In genomic region chr16:92615234-92615799, GRCm38 (mm10) we compare ENCODE assay signal across 17 mouse cellular contexts.
DNase-seq lines count a peak whose midpoint lies in the region; ATAC-seq and TF ChIP-seq lines count a peak whose summit lies in the region.
"Had no signal": no experiment of that assay in that cellular context is flagged by ENCODE, and none has a peak within 500 bp of the region (broad histone marks: within the 10 kb centered on the region; RNA-seq: fewer than 3 reads in every experiment).

No protein-coding gene starts in this region.

- dilution Hi-C loops in CH12.LX (cut with MboI; ENCODE audit: extremely low pct_ligation_motif_present, extremely low pct_unique_long_range_greater_than_20kb, low sequenced_read_pairs): no loop called here

- no peaks in the 10 kb centered on the region for H3K36me3 ChIP-seq in lung, embryonic 14.5 days (ENCODE audit: insufficient read depth)
- H3K36me3 ChIP-seq in CH12.LX (replicated peaks in 1 of 2; ENCODE audit: control insufficient read depth in 1 of 2, insufficient read depth in 1 of 2, low read length in 1 of 2): peaks cover 7 to 75% of the 10 kb centered on the region in 2 experiments
- H3K36me3 ChIP-seq in limb, embryonic 10.5 days: no peaks in the 10 kb centered on the region
- H3K36me3 ChIP-seq: lung, embryonic 15.5 days; midbrain, embryonic 13.5 days; neural tube, embryonic 12.5 days had no signal

- DNase-seq in heart, adult 11 months: peak; percentile 84
- no peak for DNase-seq in heart, adult 18-20 months
- DNase-seq in lung, embryonic 14.5 days: no peak
- no peak for DNase-seq in lung, adult 18-20 months
- no peak for DNase-seq in CH12.LX (ENCODE audit: extremely low read depth)
- peak; percentile 24 for DNase-seq in induced T-regulatory cell, adult 2 months (ENCODE audit: low read depth)
- no peak for DNase-seq in limb, embryonic 10.5 days (ENCODE audit: low spot score)
- DNase-seq in layer of hippocampus, adult 8-10 months (ENCODE audit: low spot score in 2 of 2): no peak
- DNase-seq: B cell, adult 2 months; cerebellum, adult 18-20 months; kidney, adult 8-10 months; layer of hippocampus, adult 9-11 months had no signal

- peak; percentile 39 for TF ChIP-seq CTCF in lung, embryonic 14.5 days (IDR thresholded peaks at IDR 0.05; ENCODE audit: low read depth)
- peak in 1 of 2 experiments; percentile 67; a peak in 2 of 4 replicates for TF ChIP-seq CTCF in CH12.LX (conservative IDR thresholded peaks at IDR 0.05 in 1 of 2, IDR thresholded peaks at IDR 0.05 in 1 of 2; ENCODE audit: low read depth in 2 of 2, low read length in 2 of 2)

- in situ Hi-C loops in CH12.LX (cut with MboI; ENCODE audit: low pct_ligation_motif_present, low pct_unique_long_range_greater_than_20kb, low sequenced_read_pairs): no loop called here

- H3K4me2 ChIP-seq in lung, embryonic 14.5 days: no peak overlapping the region
- H3K4me2 ChIP-seq in CH12.LX (ENCODE audit: insufficient read depth, low read depth, poor library complexity, severe bottlenecking): no peak overlapping the region
- H3K4me2 ChIP-seq: hindbrain, embryonic 14.5 days; lung, embryonic 15.5 days; midbrain, embryonic 13.5 days; neural tube, embryonic 12.5 days had no signal

- H3K4me1 ChIP-seq in lung, embryonic 14.5 days (ENCODE audit: insufficient read depth): peaks cover 3% of the 10 kb centered on the region; the same call in 1 of the 2 replicates
- peaks cover 2 to 10% of the 10 kb centered on the region in 2 experiments for H3K4me1 ChIP-seq in CH12.LX (ENCODE audit: control insufficient read depth in 1 of 2, insufficient read depth in 2 of 2)
- H3K4me1 ChIP-seq in limb, embryonic 10.5 days: peaks cover 24% of the 10 kb centered on the region
- H3K4me1 ChIP-seq: neural tube, embryonic 12.5 days had no signal

- no peak for ATAC-seq in lung, embryonic 14.5 days (ENCODE audit: insufficient read depth)
- ATAC-seq: activated CD4-positive, CD25-positive, alpha-beta regulatory T cell, adult 4 months; midbrain, embryonic 13.5 days had no signal

- no peaks in the 10 kb centered on the region for H3K27me3 ChIP-seq in lung, embryonic 14.5 days (ENCODE audit: insufficient read depth, low read length)
- H3K27me3 ChIP-seq in CH12.LX (replicated peaks): no peaks in the 10 kb centered on the region
- peaks cover 23% of the 10 kb centered on the region; the same call in 1 of the 2 replicates for H3K27me3 ChIP-seq in limb, embryonic 10.5 days (ENCODE audit: low read depth, poor library complexity, severe bottlenecking)
- H3K27me3 ChIP-seq: lung, embryonic 15.5 days had no signal

- H3K9me3 ChIP-seq in lung, embryonic 14.5 days (ENCODE audit: low read depth, low read length): 0 out of 2 replicates have a peak, but pooled peaks cover 5% of the 10 kb centered on the region
- H3K9me3 ChIP-seq in CH12.LX (replicated peaks; ENCODE audit: low read length): peaks cover 13% of the 10 kb centered on the region
- no peaks in the 10 kb centered on the region for H3K9me3 ChIP-seq in limb, embryonic 10.5 days (replicated peaks)
- H3K9me3 ChIP-seq: lung, embryonic 15.5 days had no signal

- TF ChIP-seq EP300 in CH12.LX (IDR thresholded peaks at IDR 0.05; ENCODE audit: low read length): no peak

- H3K79me2 ChIP-seq in CH12.LX (replicated peaks; ENCODE audit: control insufficient read depth, extremely low read depth, insufficient read depth, poor library complexity, severe bottlenecking): no peaks in the 10 kb centered on the region

- H3K4me3 ChIP-seq in lung, embryonic 14.5 days (ENCODE audit: low read depth, low read length): no peak overlapping the region
- no peak overlapping the region for H3K4me3 ChIP-seq in CH12.LX (replicated peaks in 1 of 3; ENCODE audit: low read depth in 2 of 3, low read length in 2 of 3, poor library complexity in 1 of 3)
- H3K4me3 ChIP-seq in limb, embryonic 10.5 days: no peak overlapping the region
- H3K4me3 ChIP-seq: lung, embryonic 15.5 days; midbrain, embryonic 13.5 days; neural tube, embryonic 12.5 days had no signal

- 90% methylated on average over 15 of the region's 15 CpGs for WGBS in lung, embryonic 14.5 days
- WGBS in limb, embryonic 10.5 days: 93% methylated on average over 15 of the region's 15 CpGs

- H3K27ac ChIP-seq in lung, embryonic 14.5 days (ENCODE audit: low read depth): no peak overlapping the region
- H3K27ac ChIP-seq in CH12.LX (ENCODE audit: insufficient read depth, low read depth): no peak overlapping the region
- no peak overlapping the region for H3K27ac ChIP-seq in limb, embryonic 10.5 days
- H3K27ac ChIP-seq: hindbrain, embryonic 14.5 days; lung, embryonic 15.5 days; midbrain, embryonic 13.5 days; neural tube, embryonic 12.5 days had no signal

- TF ChIP-seq RAD21 in CH12.LX (IDR thresholded peaks at IDR 0.05; ENCODE audit: low read depth, low read length): peak; percentile 73

- no peak for TF ChIP-seq POLR2A in CH12.LX (IDR thresholded peaks at IDR 0.05; ENCODE audit: low read depth, low read length)

- no peak overlapping the region for H3K9ac ChIP-seq in lung, embryonic 14.5 days
- no peak overlapping the region for H3K9ac ChIP-seq in CH12.LX (ENCODE audit: insufficient read depth, low read depth)
- H3K9ac ChIP-seq: hindbrain, embryonic 14.5 days; lung, embryonic 15.5 days; midbrain, embryonic 13.5 days; neural tube, embryonic 12.5 days had no signal

TF ChIP-seq in CH12.LX, 34 proteins besides CTCF, POLR2A, EP300 and RAD21:
- TF ChIP-seq ETS1 (conservative IDR thresholded peaks at IDR 0.05; ENCODE audit: low read depth, low read length) (no peak), PAX5 (IDR thresholded peaks at IDR 0.05; ENCODE audit: low read length) (no peak), SMC3 (IDR thresholded peaks at IDR 0.05; ENCODE audit: low read depth, low read length) (peak; percentile 75), ZC3H11A (IDR thresholded peaks at IDR 0.05; ENCODE audit: low read depth, low read length) (peak; percentile 39)

Comparison
In these comparisons a context has a peak if more than half of its experiments do, and no peak if none do; other contexts are left out.
1. DNase-seq: peak in heart, adult 11 months (single experiment) and induced T-regulatory cell, adult 2 months (single experiment); none in heart, adult 18-20 months (0 of 2), lung, embryonic 14.5 days (single experiment), lung, adult 18-20 months (0 of 2), CH12.LX (single experiment), limb, embryonic 10.5 days (single experiment) and layer of hippocampus, adult 8-10 months (0 of 2).